Mouse (Mus musculus) hindbrain, postnatal 0 days (tissue): ENCODE data around the gene Dnmbp. TPM values are rescaled to one million over a fixed set of nuclear protein-coding genes. Genes with fewer than 3 reads are reported as not detected.

ENCODE experiments used
- ATAC-seq: fragments of 200-750 bp; cut with Nextera tagmentation; 2 replicates; pipeline ENCODE4 v1.8.0; 2017; ENCODE audit warnings: mild to moderate bottlenecking, moderate TSS enrichment, moderate library complexity
- DNase-seq: peaks from one replicate; pipeline ENCODE4 v3.0.0-alpha.2; 2015; ENCODE audit warnings: low spot score
- H3K27ac ChIP-seq: fragments of 300-500 bp; sonication (generic); 2 replicates; pipeline ENCODE4 v1.5.1; 2014; ENCODE audit warnings: mild to moderate bottlenecking
- H3K27me3 ChIP-seq: fragments of 300-500 bp; sonication (generic); 2 replicates; pipeline ENCODE4 v1.6.1; 2014; ENCODE audit warnings: low read length, mixed read lengths; ENCODE audit not compliant: insufficient read depth
- H3K36me3 ChIP-seq: fragments of 300-500 bp; sonication (generic); 2 replicates; pipeline ENCODE4 v1.6.1; 2014; ENCODE audit warnings: low read length, mixed read lengths; ENCODE audit not compliant: insufficient read depth
- H3K4me1 ChIP-seq: fragments of 300-500 bp; sonication (generic); 2 replicates; pipeline ENCODE4 v1.6.1; 2014; ENCODE audit warnings: antibody characterized with exemption, low read length, mixed read lengths; ENCODE audit not compliant: insufficient read depth
- H3K4me2 ChIP-seq: fragments of 300-500 bp; sonication (generic); 2 replicates; pipeline ENCODE4 v1.6.1; 2014; ENCODE audit warnings: low read depth, mild to moderate bottlenecking, low read length, moderate library complexity, mixed read lengths
- H3K4me3 ChIP-seq: fragments of 300-500 bp; sonication (generic); 2 replicates; pipeline ENCODE4 v1.5.1; 2014; ENCODE audit warnings: low read length
- H3K9ac ChIP-seq: fragments of 300-500 bp; sonication (generic); replicated peaks from 2 replicates; pipeline ENCODE4 v1.6.1; 2014; ENCODE audit warnings: mild to moderate bottlenecking, low read length, moderate library complexity, mixed read lengths
- H3K9me3 ChIP-seq: fragments of 300-500 bp; sonication (generic); 2 replicates; pipeline ENCODE4 v1.6.1; 2016; ENCODE audit warnings: low read length, mixed read lengths
- CTCF ChIP-seq: IDR thresholded peaks from 2 replicates; pipeline ENCODE4 v1.5.1; 2016; ENCODE audit warnings: antibody characterized with exemption, control low read depth, low read depth
- WGBS: fragments of 180-500 bp; shearing (Covaris S2); extraction: QIAGEN DNeasy Blood & Tissue Kit; methylation state at CpG from one replicate; pipeline ENCODE4 v1.1.7; 2014; 5-methylcytosine and 5-hydroxymethylcytosine counted together
- polyA plus RNA-seq: library from polyadenylated mRNA; unstranded; fragments of >200 nt; fragmentation: Nextera tagmentation; extraction: Ambion mirVana; gene quantifications from 2 replicates; pipeline ENCODE4 v1.2.1, GENCODE M21; 2015
- total RNA-seq: library from RNA; depleted of rRNA; stranded (reverse); fragments of >200 nt; gene quantifications from 2 replicates; pipeline ENCODE4 v1.2.3, GENCODE M21; 2014

The Dnmbp gene
- total and polyA plus RNA-seq, 2 experiments from 2014 or later = 6.5 to 13.3 TPM

DNA sequence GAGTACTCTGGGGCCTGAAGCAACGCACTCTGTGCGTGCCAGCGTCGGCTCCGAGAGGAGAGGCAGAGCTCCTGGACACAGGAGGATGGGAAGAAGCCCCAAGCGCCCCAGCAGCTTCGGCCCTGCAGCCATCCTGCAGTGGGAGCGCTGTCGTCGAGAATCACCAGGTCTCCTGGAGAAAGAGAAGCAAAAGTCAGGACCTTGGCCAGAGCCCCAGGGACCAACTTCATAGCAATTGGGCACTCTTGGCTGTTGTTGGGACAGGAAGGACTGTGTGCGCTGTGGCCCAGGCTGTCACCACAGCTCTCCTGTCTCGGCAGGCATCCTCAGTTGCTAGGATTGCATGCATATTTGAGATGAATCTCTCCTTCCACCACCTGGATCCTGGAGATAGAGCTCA lies 37.1 kb downstream of the Dnmbp start:
- no peak overlapping the region for H3K4me3 ChIP-seq
- no peak overlapping the region for H3K9ac ChIP-seq
- no peaks in the 10 kb centered on the region for H3K9me3 ChIP-seq
- no peak overlapping the region for H3K4me2 ChIP-seq
- WGBS = 61% methylated on average over 12 of the region's 12 CpGs
- ATAC-seq = no peak
- no peak for DNase-seq
- no peaks in the 10 kb centered on the region for H3K27me3 ChIP-seq
- no peak overlapping the region for H3K27ac ChIP-seq
- H3K4me1 ChIP-seq = no peaks in the 10 kb centered on the region
- H3K36me3 ChIP-seq = peaks cover 9% of the 10 kb centered on the region; the same call in 1 of the 2 replicates
- no peak for TF ChIP-seq CTCF

DNA sequence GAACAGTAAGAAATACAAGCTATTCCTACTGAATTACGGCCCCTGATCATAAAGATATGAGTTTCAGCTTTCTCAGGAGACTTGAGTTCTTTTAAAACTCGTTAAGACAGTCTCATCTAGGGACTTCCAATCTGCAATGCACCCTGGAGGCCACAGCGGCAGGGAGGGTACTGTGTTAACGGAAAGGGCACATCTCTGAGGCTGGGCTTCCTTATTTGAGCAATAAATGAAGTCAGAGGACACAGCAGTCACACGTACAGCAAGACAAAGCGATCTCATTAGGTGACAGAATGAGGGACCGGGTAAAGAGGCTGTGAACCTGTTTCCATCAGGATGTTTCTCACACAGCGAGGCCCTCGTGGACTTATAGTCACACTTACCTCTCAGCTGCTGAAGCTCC lies 39.3 kb downstream of the Dnmbp start:
- no peak for DNase-seq
- no peak for ATAC-seq
- no peak for TF ChIP-seq CTCF
- H3K9ac ChIP-seq = no peak overlapping the region
- H3K9me3 ChIP-seq = no peaks in the 10 kb centered on the region
- H3K27ac ChIP-seq = no peak overlapping the region
- H3K4me3 ChIP-seq = no peak overlapping the region
- H3K4me2 ChIP-seq = no peak overlapping the region
- 86% methylated on average over 9 of the region's 9 CpGs for WGBS
- no peaks in the 10 kb centered on the region for H3K4me1 ChIP-seq
- peaks cover 9% of the 10 kb centered on the region; the same call in 1 of the 2 replicates for H3K36me3 ChIP-seq
- H3K27me3 ChIP-seq = no peaks in the 10 kb centered on the region

- DNase-seq (no peak), ATAC-seq (no peak)
- H3K27me3 ChIP-seq = no peaks in the 10 kb centered on the region
- H3K36me3 ChIP-seq = peaks cover 9% of the 10 kb centered on the region; the same call in 1 of the 2 replicates
- no peak overlapping the region for H3K27ac ChIP-seq
- no peak overlapping the region for H3K4me3 ChIP-seq
- no peaks in the 10 kb centered on the region for H3K9me3 ChIP-seq
- no peaks in the 10 kb centered on the region for H3K4me1 ChIP-seq
- no peak overlapping the region for H3K4me2 ChIP-seq
- H3K9ac ChIP-seq = no peak overlapping the region
- WGBS = 62% methylated on average over 10 of the region's 10 CpGs
- no peak for TF ChIP-seq CTCF
Measured at GRCm38 (mm10) chr19:43898547-43898946, 41.4 kb downstream of the Dnmbp start.

GRCm38 (mm10) chr19:43896441-43896840 lies 43.5 kb downstream of the Dnmbp start:
- Histone ChIP-seq H3K9ac (no peak overlapping the region), H3K4me2 (no peak overlapping the region), H3K36me3 (peaks cover 3% of the 10 kb centered on the region; the same call in 1 of the 2 replicates), H3K27me3 (no peaks in the 10 kb centered on the region), H3K4me3 (no peak overlapping the region), H3K27ac (no peak overlapping the region), H3K4me1 (no peaks in the 10 kb centered on the region), H3K9me3 (no peaks in the 10 kb centered on the region)
- DNase-seq (no peak), ATAC-seq (no peak)
- TF ChIP-seq CTCF = no peak
- 91% methylated on average over 14 of the region's 14 CpGs for WGBS

DNA sequence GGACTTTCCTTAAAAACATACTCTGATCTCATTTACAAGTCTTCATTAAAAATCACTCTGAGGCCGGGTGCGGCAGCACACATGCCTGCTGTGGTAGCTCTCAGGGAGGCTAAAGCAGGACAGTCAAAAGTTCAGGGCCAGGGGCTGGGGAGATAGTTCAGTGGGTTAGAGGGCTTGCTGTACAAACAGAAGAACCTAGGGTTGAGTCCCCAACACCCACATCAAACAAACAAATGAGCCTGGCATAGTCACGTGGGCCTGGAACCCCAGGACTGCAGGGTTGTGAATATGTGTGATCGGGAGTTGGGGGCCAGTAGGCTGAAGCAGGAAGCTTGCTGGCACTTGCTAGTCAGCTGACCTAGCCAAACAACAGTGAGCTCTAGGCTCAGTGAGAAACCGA lies 44.0 kb downstream of the Dnmbp start:
- DNase-seq = no peak
- ATAC-seq = no peak
- H3K4me2 ChIP-seq = no peak overlapping the region

DNA sequence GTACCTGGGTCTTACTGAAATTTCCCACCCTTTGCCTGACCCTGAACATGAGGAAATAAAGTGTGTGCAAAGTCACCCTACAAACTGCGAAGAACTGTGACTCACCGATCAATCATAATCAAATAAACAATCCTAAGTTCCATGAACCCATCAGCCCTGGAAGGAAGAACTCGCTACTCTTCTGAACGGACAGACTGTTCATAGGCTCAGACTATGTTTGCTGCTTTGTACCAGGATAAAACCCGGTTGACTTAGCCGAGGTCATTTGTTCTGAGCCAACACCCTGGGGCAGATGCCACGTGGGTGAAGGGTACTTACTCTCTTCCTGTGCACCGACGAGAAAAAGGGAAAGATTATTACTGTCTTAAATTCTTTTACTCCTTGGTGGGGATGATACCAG lies 45.2 kb downstream of the Dnmbp start:
- Histone ChIP-seq H3K4me3 (no peak overlapping the region), H3K27ac (no peak overlapping the region), H3K4me1 (no peaks in the 10 kb centered on the region), H3K9me3 (no peaks in the 10 kb centered on the region), H3K27me3 (no peaks in the 10 kb centered on the region), H3K4me2 (no peak overlapping the region), H3K9ac (no peak overlapping the region), H3K36me3 (no peaks in the 10 kb centered on the region)
- ATAC-seq = no peak
- TF ChIP-seq CTCF = no peak
- 72% methylated on average over 9 of the region's 9 CpGs for WGBS
- no peak for DNase-seq

More for the DNA sequence above, 44.0 kb downstream of the Dnmbp start:
- Histone ChIP-seq H3K9me3 (no peaks in the 10 kb centered on the region), H3K4me3 (no peak overlapping the region), H3K4me1 (no peaks in the 10 kb centered on the region), H3K27me3 (no peaks in the 10 kb centered on the region), H3K9ac (no peak overlapping the region), H3K36me3 (no peaks in the 10 kb centered on the region; the same call in 1 of the 2 replicates), H3K27ac (no peak overlapping the region)
- WGBS = 91% methylated on average over 5 of the region's 5 CpGs
- no peak for TF ChIP-seq CTCF

- H3K36me3 ChIP-seq = no peaks in the 10 kb centered on the region
- WGBS = 21% methylated on average over 7 of the region's 7 CpGs
- no peak for DNase-seq
Measured at GRCm38 (mm10) chr19:43894070-43894469, 45.9 kb downstream of the Dnmbp start.

More at GRCm38 (mm10) chr19:43894070-43894469, 45.9 kb downstream of the Dnmbp start:
- TF ChIP-seq CTCF = no peak
- no peaks in the 10 kb centered on the region for H3K4me1 ChIP-seq
- H3K9ac ChIP-seq = no peak overlapping the region
- H3K9me3 ChIP-seq = no peaks in the 10 kb centered on the region
- no peak overlapping the region for H3K27ac ChIP-seq
- ATAC-seq = no peak
- no peaks in the 10 kb centered on the region for H3K27me3 ChIP-seq
- H3K4me2 ChIP-seq = no peak overlapping the region
- H3K4me3 ChIP-seq = no peak overlapping the region
